Mouse (Mus musculus): Measurements from ENCODE around the gene Traf5. TPM values are rescaled to one million over a fixed set of nuclear protein-coding genes. Genes with fewer than 3 reads are reported as not detected.
A peak's percentile ranks its signal among the peaks of the same experiment; 100 is the strongest.

The Traf5 gene
- polyA plus RNA-seq, 1 experiment from 2014 or later: 31.5 TPM

- Histone ChIP-seq H3K4me3 (replicated peaks; ENCODE audit: low read length) (no peak overlapping the region), H3K9ac (ENCODE audit: low read length) (no peak overlapping the region), H3K36me3 (ENCODE audit: control insufficient read depth, insufficient read depth, low read length) (peaks cover 6% of the 10 kb centered on the region; the same call in 1 of the 2 replicates), H3K9me3 (replicated peaks; ENCODE audit: control insufficient read depth, low read length) (peaks cover 7% of the 10 kb centered on the region), H3K4me1 (ENCODE audit: control insufficient read depth, insufficient read depth, low read length) (peaks cover 19% of the 10 kb centered on the region), H3K27me3 (ENCODE audit: control insufficient read depth, insufficient read depth, low read length) (no peaks in the 10 kb centered on the region), H3K4me2 (ENCODE audit: low read depth, low read length) (no peak overlapping the region), H3K27ac (ENCODE audit: low read length) (peak overlapping the region; percentile 42)
- 80% methylated on average over 12 of the region's 12 CpGs for WGBS
- ATAC-seq (ENCODE audit: insufficient read depth, low FRiP score): 0 out of 2 replicates have a peak, but pooled peaks have one; percentile 30
Measured at GRCm38 (mm10) chr1:192086279-192087037, 5.9 kb downstream of the Traf5 start.

DNA sequence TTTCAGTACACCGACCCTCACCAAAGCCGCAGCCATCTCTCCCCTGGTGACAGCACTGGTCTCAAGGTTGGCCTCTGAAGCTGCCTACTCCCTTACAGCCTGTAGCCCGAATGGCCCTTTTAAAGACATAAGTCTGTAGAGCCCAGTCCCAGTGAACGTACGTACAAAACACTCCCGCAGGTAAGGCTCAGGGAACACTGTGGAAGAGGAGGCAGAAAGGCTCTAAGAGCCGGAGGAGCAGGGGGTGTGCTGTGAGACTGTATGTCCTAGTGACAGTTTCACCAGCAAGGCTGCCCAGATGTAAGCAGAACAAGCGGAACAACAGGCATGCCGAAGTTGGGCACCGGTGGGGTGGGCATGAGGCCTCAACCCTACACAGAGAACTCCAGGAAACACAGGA lies 7.1 kb downstream of the Traf5 start:
- WGBS: 91% methylated on average over 10 of the region's 10 CpGs

DNA sequence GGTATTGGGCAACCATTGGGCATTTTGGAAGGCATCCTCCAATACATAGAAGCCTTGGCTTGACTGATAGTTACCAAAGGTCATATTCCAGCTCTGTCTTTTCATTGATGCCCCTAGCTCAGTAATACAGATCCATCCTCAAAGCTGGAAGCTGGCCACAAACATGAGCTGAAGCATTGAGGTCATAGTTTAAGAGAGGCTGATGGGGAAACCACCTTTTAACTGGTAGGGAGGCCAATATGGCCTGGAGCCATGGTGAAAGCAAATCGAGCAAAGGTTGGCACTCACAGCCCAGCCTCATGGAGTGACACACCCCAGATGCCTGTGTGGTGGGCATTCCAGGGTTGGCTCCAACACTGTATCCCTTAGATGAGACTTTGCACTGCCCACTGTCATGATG lies 9.7 kb downstream of the Traf5 start:
- 85% methylated on average over 1 of the region's 1 CpGs for WGBS
- Histone ChIP-seq H3K9me3 (replicated peaks; ENCODE audit: control insufficient read depth, low read length) (peaks cover 12% of the 10 kb centered on the region), H3K27ac (ENCODE audit: low read length) (no peak overlapping the region), H3K36me3 (ENCODE audit: control insufficient read depth, insufficient read depth, low read length) (peaks cover 9% of the 10 kb centered on the region; the same call in 1 of the 2 replicates), H3K4me2 (ENCODE audit: low read depth, low read length) (no peak overlapping the region), H3K27me3 (ENCODE audit: control insufficient read depth, insufficient read depth, low read length) (no peaks in the 10 kb centered on the region), H3K9ac (ENCODE audit: low read length) (no peak overlapping the region), H3K4me3 (replicated peaks; ENCODE audit: low read length) (no peak overlapping the region), H3K4me1 (ENCODE audit: control insufficient read depth, insufficient read depth, low read length) (peaks cover 8% of the 10 kb centered on the region)
- ATAC-seq (ENCODE audit: insufficient read depth, low FRiP score): no peak

More for the DNA sequence above, 7.1 kb downstream of the Traf5 start:
- no peak overlapping the region for H3K4me2 ChIP-seq (ENCODE audit: low read depth, low read length)
- no peak for ATAC-seq (ENCODE audit: insufficient read depth, low FRiP score)
- no peaks in the 10 kb centered on the region for H3K27me3 ChIP-seq (ENCODE audit: control insufficient read depth, insufficient read depth, low read length)
- H3K36me3 ChIP-seq (ENCODE audit: control insufficient read depth, insufficient read depth, low read length): peaks cover 9% of the 10 kb centered on the region; the same call in 1 of the 2 replicates
- H3K9ac ChIP-seq (ENCODE audit: low read length): no peak overlapping the region
- no peak overlapping the region for H3K4me3 ChIP-seq (replicated peaks; ENCODE audit: low read length)
- peaks cover 12% of the 10 kb centered on the region for H3K9me3 ChIP-seq (replicated peaks; ENCODE audit: control insufficient read depth, low read length)
- H3K4me1 ChIP-seq (ENCODE audit: control insufficient read depth, insufficient read depth, low read length): peaks cover 8% of the 10 kb centered on the region; the same call in 1 of the 2 replicates
- no peak overlapping the region for H3K27ac ChIP-seq (ENCODE audit: low read length)

- H3K36me3 ChIP-seq (ENCODE audit: control insufficient read depth, insufficient read depth, low read length): peaks cover 9% of the 10 kb centered on the region; the same call in 1 of the 2 replicates
- ATAC-seq (ENCODE audit: insufficient read depth, low FRiP score): no peak
- peaks cover 18% of the 10 kb centered on the region for H3K4me1 ChIP-seq (ENCODE audit: control insufficient read depth, insufficient read depth, low read length)
- H3K27me3 ChIP-seq (ENCODE audit: control insufficient read depth, insufficient read depth, low read length): no peaks in the 10 kb centered on the region
- WGBS: 100% methylated on average over 2 of the region's 2 CpGs
- peaks cover 12% of the 10 kb centered on the region for H3K9me3 ChIP-seq (replicated peaks; ENCODE audit: control insufficient read depth, low read length)
- no peak overlapping the region for H3K4me2 ChIP-seq (ENCODE audit: low read depth, low read length)
- H3K9ac ChIP-seq (ENCODE audit: low read length): no peak overlapping the region
- H3K27ac ChIP-seq (ENCODE audit: low read length): no peak overlapping the region
- no peak overlapping the region for H3K4me3 ChIP-seq (replicated peaks; ENCODE audit: low read length)
Measured at GRCm38 (mm10) chr1:192081129-192081528, 11.2 kb downstream of the Traf5 start.

GRCm38 (mm10) chr1:192079121-192079520 lies 13.2 kb downstream of the Traf5 start:
- H3K4me1 ChIP-seq (ENCODE audit: control insufficient read depth, insufficient read depth, low read length): peaks cover 25% of the 10 kb centered on the region
- H3K27ac ChIP-seq (ENCODE audit: low read length): peak overlapping the region; percentile 42

GRCm38 (mm10) chr1:192078406-192078805 lies 14.0 kb downstream of the Traf5 start:
- H3K36me3 ChIP-seq (ENCODE audit: control insufficient read depth, insufficient read depth, low read length): peaks cover 9% of the 10 kb centered on the region; the same call in 1 of the 2 replicates
- H3K4me1 ChIP-seq (ENCODE audit: control insufficient read depth, insufficient read depth, low read length): peaks cover 25% of the 10 kb centered on the region
- H3K9ac ChIP-seq (ENCODE audit: low read length): no peak overlapping the region
- peaks cover 12% of the 10 kb centered on the region for H3K9me3 ChIP-seq (replicated peaks; ENCODE audit: control insufficient read depth, low read length)
- H3K4me3 ChIP-seq (replicated peaks; ENCODE audit: low read length): no peak overlapping the region
- no peak overlapping the region for H3K4me2 ChIP-seq (ENCODE audit: low read depth, low read length)
- H3K27me3 ChIP-seq (ENCODE audit: control insufficient read depth, insufficient read depth, low read length): no peaks in the 10 kb centered on the region
- peak overlapping the region; percentile 42 for H3K27ac ChIP-seq (ENCODE audit: low read length)
- 40% methylated on average over 3 of the region's 3 CpGs for WGBS
- 0 out of 2 replicates have a peak, but pooled peaks have one; percentile 36 for ATAC-seq (ENCODE audit: insufficient read depth, low FRiP score)

More at GRCm38 (mm10) chr1:192079121-192079520, 13.2 kb downstream of the Traf5 start:
- ATAC-seq (ENCODE audit: insufficient read depth, low FRiP score): no peak
- H3K4me3 ChIP-seq (replicated peaks; ENCODE audit: low read length): no peak overlapping the region
- 65% methylated on average over 1 of the region's 1 CpGs for WGBS
- H3K4me2 ChIP-seq (ENCODE audit: low read depth, low read length): no peak overlapping the region
- peaks cover 12% of the 10 kb centered on the region for H3K9me3 ChIP-seq (replicated peaks; ENCODE audit: control insufficient read depth, low read length)
- H3K9ac ChIP-seq (ENCODE audit: low read length): no peak overlapping the region
- peaks cover 9% of the 10 kb centered on the region; the same call in 1 of the 2 replicates for H3K36me3 ChIP-seq (ENCODE audit: control insufficient read depth, insufficient read depth, low read length)
- no peaks in the 10 kb centered on the region for H3K27me3 ChIP-seq (ENCODE audit: control insufficient read depth, insufficient read depth, low read length)

DNA sequence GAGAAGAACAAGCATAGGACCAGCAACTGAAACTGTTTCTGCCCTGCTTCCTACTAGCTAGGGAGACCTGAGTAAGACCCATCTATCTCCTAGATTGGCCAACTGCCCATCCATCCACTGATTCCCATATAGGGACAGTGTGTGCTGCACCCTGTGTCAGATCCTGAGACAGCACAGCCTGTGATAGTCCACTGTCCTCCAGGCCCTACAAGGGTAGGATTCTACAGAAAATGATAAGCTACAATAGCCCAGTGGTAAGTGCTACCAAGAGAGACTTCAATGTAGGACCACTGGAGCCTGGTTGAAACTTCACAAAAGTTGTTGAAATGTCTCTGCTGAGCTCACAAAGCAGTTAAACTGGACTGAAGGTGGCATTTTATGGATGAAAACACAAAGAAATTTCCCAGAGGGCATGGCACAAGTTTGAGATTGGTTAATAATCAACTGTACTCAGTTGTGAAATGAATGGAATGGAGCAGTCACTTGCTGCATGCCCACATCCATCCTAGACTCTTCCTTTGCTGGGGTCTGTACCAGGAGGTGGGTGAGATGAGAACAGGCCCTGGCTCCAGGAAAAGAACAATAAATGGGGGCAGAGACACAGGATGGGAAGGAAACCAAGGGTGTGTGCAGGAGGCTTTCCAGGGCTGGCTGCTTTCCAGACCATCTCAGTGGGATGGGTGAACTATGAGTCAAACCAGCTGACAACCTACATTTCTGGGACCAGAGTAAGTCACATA lies 15.4 kb downstream of the Traf5 start:
- Histone ChIP-seq H3K27ac (ENCODE audit: low read length) (peak overlapping the region; percentile 59), H3K36me3 (ENCODE audit: control insufficient read depth, insufficient read depth, low read length) (peaks cover 8% of the 10 kb centered on the region; the same call in 1 of the 2 replicates), H3K9ac (ENCODE audit: low read length) (no peak overlapping the region), H3K9me3 (replicated peaks; ENCODE audit: control insufficient read depth, low read length) (peaks cover 10% of the 10 kb centered on the region), H3K4me2 (ENCODE audit: low read depth, low read length) (no peak overlapping the region), H3K27me3 (ENCODE audit: control insufficient read depth, insufficient read depth, low read length) (no peaks in the 10 kb centered on the region), H3K4me3 (replicated peaks; ENCODE audit: low read length) (no peak overlapping the region), H3K4me1 (ENCODE audit: control insufficient read depth, insufficient read depth, low read length) (peaks cover 25% of the 10 kb centered on the region)
- no peak for ATAC-seq (ENCODE audit: insufficient read depth, low FRiP score)

GRCm38 (mm10) chr1:192076101-192076500 lies 16.3 kb downstream of the Traf5 start:
- 63% methylated on average over 4 of the region's 4 CpGs for WGBS
- Histone ChIP-seq H3K9me3 (replicated peaks; ENCODE audit: control insufficient read depth, low read length) (peaks cover 2% of the 10 kb centered on the region; the same call in 1 of the 2 replicates), H3K27ac (ENCODE audit: low read length) (no peak overlapping the region), H3K36me3 (ENCODE audit: control insufficient read depth, insufficient read depth, low read length) (0 out of 2 replicates have a peak, but pooled peaks cover 2% of the 10 kb centered on the region), H3K9ac (ENCODE audit: low read length) (no peak overlapping the region), H3K4me2 (ENCODE audit: low read depth, low read length) (no peak overlapping the region), H3K27me3 (ENCODE audit: control insufficient read depth, insufficient read depth, low read length) (no peaks in the 10 kb centered on the region), H3K4me1 (ENCODE audit: control insufficient read depth, insufficient read depth, low read length) (peaks cover 25% of the 10 kb centered on the region), H3K4me3 (replicated peaks; ENCODE audit: low read length) (no peak overlapping the region)
- ATAC-seq (ENCODE audit: insufficient read depth, low FRiP score): no peak

DNA sequence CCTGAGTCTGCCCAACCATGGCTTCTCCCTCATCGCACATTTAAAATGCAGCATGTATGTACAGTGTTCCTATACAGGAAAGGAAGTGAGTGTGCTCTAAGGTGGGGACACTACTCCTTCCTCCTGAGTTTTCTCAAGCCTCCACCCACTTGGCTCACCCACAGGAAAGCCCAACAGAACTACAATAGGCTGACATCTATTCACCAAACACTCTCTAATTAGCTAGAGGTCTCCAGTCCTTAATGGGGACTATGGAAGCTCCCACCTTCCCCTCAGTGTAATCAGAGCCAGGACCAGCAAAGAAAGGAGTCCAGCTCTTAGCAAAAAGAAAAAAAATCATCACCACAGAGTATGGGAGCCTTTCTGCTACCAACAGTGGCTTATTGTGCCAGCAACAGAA lies 17.5 kb downstream of the Traf5 start:
- H3K9ac ChIP-seq (ENCODE audit: low read length): no peak overlapping the region
- 38% methylated on average over 1 of the region's 1 CpGs for WGBS
- no peaks in the 10 kb centered on the region for H3K9me3 ChIP-seq (replicated peaks; ENCODE audit: control insufficient read depth, low read length)
- H3K27ac ChIP-seq (ENCODE audit: low read length): 0 out of 2 replicates have a peak overlapping the region, but pooled peaks have one; percentile 49
- peak; percentile 7; the same call in 1 of the 2 replicates for ATAC-seq (ENCODE audit: insufficient read depth, low FRiP score)
- no peaks in the 10 kb centered on the region for H3K27me3 ChIP-seq (ENCODE audit: control insufficient read depth, insufficient read depth, low read length)
- peaks cover 37% of the 10 kb centered on the region for H3K4me1 ChIP-seq (ENCODE audit: control insufficient read depth, insufficient read depth, low read length)
- no peaks in the 10 kb centered on the region for H3K36me3 ChIP-seq (ENCODE audit: control insufficient read depth, insufficient read depth, low read length)
- no peak overlapping the region for H3K4me2 ChIP-seq (ENCODE audit: low read depth, low read length)
- no peak overlapping the region for H3K4me3 ChIP-seq (replicated peaks; ENCODE audit: low read length)

All from stomach, embryonic 16.5 days (tissue).